Mouse (Mus musculus) testis, adult 2 months (tissue): ENCODE data around the gene Dnm2.

ENCODE experiments used
- CTCF ChIP-seq: fragments of 200-500 bp; IDR thresholded peaks from 2 replicates; pipeline ENCODE4 v1.5.1; 2012; ENCODE audit warnings: low read depth, mild to moderate bottlenecking, inconsistent platforms, low read length, moderate library complexity; ENCODE audit not compliant: control insufficient read depth, insufficient read depth, insufficient replicate concordance
- POLR2A ChIP-seq: fragments of 200-500 bp; IDR thresholded peaks from 2 replicates; pipeline ENCODE4 v1.6.1; 2012; ENCODE audit warnings: low read depth, mild to moderate bottlenecking, inconsistent platforms, low read length, moderate library complexity; ENCODE audit not compliant: control insufficient read depth

DNA sequence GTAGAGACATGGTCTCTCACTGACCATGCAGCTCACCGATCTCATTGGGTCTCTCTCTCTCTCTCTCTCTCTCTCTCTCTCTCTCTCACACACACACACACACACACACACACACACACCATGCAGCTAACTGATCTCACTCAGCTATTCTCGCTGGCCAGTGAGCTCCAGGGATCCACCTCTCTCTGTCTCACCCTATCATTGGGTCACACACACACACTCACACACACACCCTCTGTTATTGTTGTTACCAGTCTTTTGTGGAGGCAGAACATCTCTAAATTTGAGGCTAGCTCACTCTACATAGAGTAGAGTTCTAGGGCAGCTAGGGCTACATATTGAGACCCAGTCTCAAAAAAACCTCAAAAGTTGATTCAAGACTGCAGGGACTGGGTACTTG, 1.8 kb downstream of the Dnm2 start:
- TF ChIP-seq CTCF (no peak), POLR2A (no peak)
